Mouse (Mus musculus) MEL (cell line): ENCODE measurements at regions not wholly inside any gene's neighbourhood (a gene's known extent, or its start where the extent isn't known, plus 50 kb on each side); places are given as distances from the start of the nearest gene placed in this dataset.

Experiments
- DNase-seq: peaks from one replicate; pipeline ENCODE4 v3.0.0; 2011; ENCODE audit warnings: low read depth, low spot score
- H3K27ac ChIP-seq: 2 replicates; pipeline ENCODE4 v1.5.1; 2012; ENCODE audit warnings: low read depth, mild to moderate bottlenecking, control low read depth, low read length, moderate library complexity; ENCODE audit not compliant: control insufficient read depth
- H3K27me3 ChIP-seq, 2 experiments: fragments of 150-350 bp in 1 of 2; sonication (generic) in 1 of 2; 2 replicates each; pipeline ENCODE4 v1.6.1; 2012; ENCODE audit warnings: low read length in 2 of 2, mild to moderate bottlenecking in 2 of 2, improper control_type of control experiment in 1 of 2, moderate library complexity in 1 of 2; ENCODE audit not compliant: insufficient read depth in 2 of 2, control insufficient read depth in 1 of 2
- H3K36me3 ChIP-seq, 2 experiments: 2 replicates each; pipeline ENCODE4 v1.6.1; 2012 to 2014; ENCODE audit warnings: low read length in 2 of 2, improper control_type of control experiment in 1 of 2, inconsistent platforms in 1 of 2, mild to moderate bottlenecking in 1 of 2; ENCODE audit not compliant: insufficient read depth in 2 of 2, control insufficient read depth in 1 of 2
- H3K4me1 ChIP-seq, 2 experiments: fragments of 150-350 bp in 1 of 2; sonication (generic) in 1 of 2; 2 replicates each; pipeline ENCODE4 v1.6.1; 2012; ENCODE audit warnings: low read length in 2 of 2, improper control_type of control experiment in 1 of 2, mild to moderate bottlenecking in 1 of 2; ENCODE audit not compliant: insufficient read depth in 2 of 2, control insufficient read depth in 1 of 2
- H3K4me3 ChIP-seq, 2 experiments: fragments of 150-350 bp in 1 of 2; sonication (generic) in 1 of 2; 2 replicates each; pipeline ENCODE4 v1.5.1; 2012; ENCODE audit warnings: low read depth in 2 of 2, low read length in 2 of 2, mild to moderate bottlenecking in 2 of 2, moderate library complexity in 2 of 2, control low read depth in 1 of 2, improper control_type of control experiment in 1 of 2; ENCODE audit not compliant: control insufficient read depth in 1 of 2, insufficient read depth in 1 of 2
- H3K79me2 ChIP-seq: 2 replicates; pipeline ENCODE4 v1.6.1; 2012; ENCODE audit warnings: mild to moderate bottlenecking, low read length, moderate library complexity; ENCODE audit not compliant: control insufficient read depth, poor library complexity, insufficient read depth
- H3K9ac ChIP-seq: 2 replicates; pipeline ENCODE4 v1.6.1; 2012; ENCODE audit warnings: low read depth, mild to moderate bottlenecking, control low read depth, low read length, moderate library complexity; ENCODE audit not compliant: control insufficient read depth, poor library complexity, severe bottlenecking
- H3K9me3 ChIP-seq: fragments of 150-350 bp; sonication (generic); replicated peaks from 2 replicates; pipeline ENCODE4 v1.6.1; 2012; ENCODE audit warnings: mild to moderate bottlenecking, low read length, improper control_type of control experiment, moderate library complexity; ENCODE audit not compliant: insufficient read depth
- BHLHE40 ChIP-seq: IDR thresholded peaks from 2 replicates; pipeline ENCODE4 v1.6.1; 2012; ENCODE audit warnings: low read depth, mild to moderate bottlenecking, inconsistent platforms, low read length, improper control_type of control experiment, borderline replicate concordance
- E2F4 ChIP-seq: IDR thresholded peaks from 2 replicates; pipeline ENCODE4 v1.6.1; 2011; ENCODE audit warnings: low read depth, low read length, improper control_type of control experiment, borderline replicate concordance
- EP300 ChIP-seq, 2 experiments: IDR thresholded peaks; 2 replicates each; pipeline ENCODE4 v1.6.1; 2011; ENCODE audit warnings: improper control_type of control experiment in 2 of 2, low read length in 2 of 2, low read depth in 1 of 2, mild to moderate bottlenecking in 1 of 2
- GABPA ChIP-seq: IDR thresholded peaks from 2 replicates; pipeline ENCODE4 v1.6.1; 2012; ENCODE audit warnings: low read depth, mild to moderate bottlenecking, inconsistent platforms, low read length, improper control_type of control experiment, moderate library complexity
- GATA1 ChIP-seq: IDR thresholded peaks from 2 replicates; pipeline ENCODE4 v1.6.1; 2011; ENCODE audit warnings: low read depth, low read length, improper control_type of control experiment
- HCFC1 ChIP-seq: IDR thresholded peaks from 2 replicates; pipeline ENCODE4 v1.6.1; 2012; ENCODE audit warnings: low read depth, mild to moderate bottlenecking, inconsistent platforms, low read length, improper control_type of control experiment, moderate library complexity
- MAFK ChIP-seq: IDR thresholded peaks from 2 replicates; pipeline ENCODE4 v1.6.1; 2011; ENCODE audit warnings: low read depth, mild to moderate bottlenecking, low read length, improper control_type of control experiment, borderline replicate concordance
- MAX ChIP-seq: IDR thresholded peaks from 2 replicates; pipeline ENCODE4 v1.6.1; 2011; ENCODE audit warnings: low read length, improper control_type of control experiment
- MEF2A ChIP-seq: IDR thresholded peaks from 2 replicates; pipeline ENCODE4 v1.6.1; 2014; ENCODE audit warnings: low read depth, mild to moderate bottlenecking, inconsistent platforms, low read length, improper control_type of control experiment; ENCODE audit not compliant: poor library complexity, insufficient replicate concordance, severe bottlenecking; ENCODE audit errors: extremely low read depth
- MXI1 ChIP-seq: IDR thresholded peaks from 2 replicates; pipeline ENCODE4 v1.6.1; 2011; ENCODE audit warnings: mild to moderate bottlenecking, low read depth, low read length, improper control_type of control experiment
- MYB ChIP-seq: IDR thresholded peaks from 2 replicates; pipeline ENCODE4 v1.6.1; 2011; ENCODE audit warnings: mild to moderate bottlenecking, low read depth, low read length, improper control_type of control experiment
- MYC ChIP-seq: IDR thresholded peaks from 2 replicates; pipeline ENCODE4 v1.6.1; 2011; ENCODE audit warnings: low read depth, mild to moderate bottlenecking, low read length, improper control_type of control experiment, moderate library complexity
- NELFE ChIP-seq: IDR thresholded peaks from 2 replicates; pipeline ENCODE4 v1.6.1; 2011; ENCODE audit warnings: low read depth, low read length, improper control_type of control experiment
- NRF1 ChIP-seq: IDR thresholded peaks from 2 replicates; pipeline ENCODE4 v1.6.1; 2014; ENCODE audit warnings: low read depth, mild to moderate bottlenecking, inconsistent platforms, low read length, improper control_type of control experiment, moderate library complexity; ENCODE audit not compliant: poor library complexity, insufficient read depth, severe bottlenecking
- POLR2AphosphoS2 ChIP-seq: IDR thresholded peaks from 2 replicates; pipeline ENCODE4 v1.6.1; 2011; ENCODE audit warnings: low read length, improper control_type of control experiment
- RAD21 ChIP-seq: IDR thresholded peaks from 2 replicates; pipeline ENCODE4 v1.6.1; 2011; ENCODE audit warnings: mild to moderate bottlenecking, low read depth, low read length, improper control_type of control experiment
- SIN3A ChIP-seq: IDR thresholded peaks from 2 replicates; pipeline ENCODE4 v1.6.1; 2012; ENCODE audit warnings: low read length, improper control_type of control experiment, inconsistent platforms
- TAL1 ChIP-seq: IDR thresholded peaks from 2 replicates; pipeline ENCODE4 v1.6.1; 2012; ENCODE audit warnings: mild to moderate bottlenecking, inconsistent platforms, low read length, moderate library complexity, mixed read lengths
- TCF12 ChIP-seq: IDR thresholded peaks from 2 replicates; pipeline ENCODE4 v1.6.1; 2014; ENCODE audit warnings: low read depth, mild to moderate bottlenecking, inconsistent platforms, low read length, improper control_type of control experiment, moderate library complexity
- UBTF ChIP-seq: IDR thresholded peaks from 2 replicates; pipeline ENCODE4 v1.6.1; 2012; ENCODE audit warnings: low read depth, mild to moderate bottlenecking, inconsistent platforms, low read length, improper control_type of control experiment, moderate library complexity, borderline replicate concordance; ENCODE audit not compliant: insufficient read depth
- USF2 ChIP-seq, 2 experiments: IDR thresholded peaks; 2 replicates each; pipeline ENCODE4 v1.6.1; 2011 to 2012; ENCODE audit warnings: improper control_type of control experiment in 2 of 2, low read length in 2 of 2, borderline replicate concordance in 1 of 2, inconsistent platforms in 1 of 2, low read depth in 1 of 2, mild to moderate bottlenecking in 1 of 2; ENCODE audit not compliant: insufficient read depth in 1 of 2
- ZC3H11A ChIP-seq: IDR thresholded peaks from 2 replicates; pipeline ENCODE4 v1.6.1; 2012; ENCODE audit warnings: low read depth, mild to moderate bottlenecking, inconsistent platforms, low read length, improper control_type of control experiment
- ZMIZ1 ChIP-seq: IDR thresholded peaks from 2 replicates; pipeline ENCODE4 v1.6.1; 2012; ENCODE audit warnings: low read depth, mild to moderate bottlenecking, inconsistent platforms, low read length, improper control_type of control experiment, moderate library complexity

DNA sequence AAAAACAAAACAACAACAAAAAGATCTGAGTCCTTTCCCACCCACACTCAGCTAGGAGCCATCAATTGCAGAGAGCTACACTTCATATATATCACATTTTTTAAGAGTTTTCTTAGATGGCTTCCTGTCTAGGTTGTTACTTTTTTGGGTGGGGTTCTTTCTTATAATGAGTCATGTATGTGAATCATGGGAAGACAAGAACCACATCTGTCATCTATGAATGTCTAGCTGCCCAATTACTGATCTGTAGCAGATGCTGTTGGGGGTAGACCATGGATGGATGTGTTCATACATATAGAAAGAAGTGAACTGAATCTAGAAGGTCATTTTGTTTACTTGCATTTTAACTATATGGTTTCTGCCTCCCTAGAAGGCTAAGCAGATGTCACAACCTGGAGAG lies 215.4 kb upstream of the Pard3b start:
- Histone ChIP-seq H3K9me3 (no peaks in the 10 kb centered on the region), H3K27ac (no peak overlapping the region), H3K36me3 (no peaks in the 10 kb centered on the region), H3K9ac (no peak overlapping the region), H3K79me2 (no peaks in the 10 kb centered on the region), H3K4me3 (no peak overlapping the region), H3K27me3 (no peaks in the 10 kb centered on the region), H3K4me1 (no peaks in the 10 kb centered on the region)
- DNase-seq, result no peak
- TF ChIP-seq ZC3H11A, result no peak
- TF ChIP-seq MYB, result no peak
- TF ChIP-seq SIN3A, result no peak
- TF ChIP-seq HCFC1, result no peak
- no peak for TF ChIP-seq E2F4
- no peak for TF ChIP-seq NELFE
- no peak for TF ChIP-seq EP300 (IDR thresholded peaks at IDR 0.05; ENCODE audit: low read depth in 1 of 2, low read length in 2 of 2)
- TF ChIP-seq GATA1, result no peak
- no peak for TF ChIP-seq GABPA
- no peak for TF ChIP-seq UBTF
- TF ChIP-seq BHLHE40, result no peak
- no peak for TF ChIP-seq MAX
- no peak for TF ChIP-seq ZMIZ1
- no peak for TF ChIP-seq MEF2A
- no peak for TF ChIP-seq MYC
- TF ChIP-seq POLR2AphosphoS2, result no peak

DNA sequence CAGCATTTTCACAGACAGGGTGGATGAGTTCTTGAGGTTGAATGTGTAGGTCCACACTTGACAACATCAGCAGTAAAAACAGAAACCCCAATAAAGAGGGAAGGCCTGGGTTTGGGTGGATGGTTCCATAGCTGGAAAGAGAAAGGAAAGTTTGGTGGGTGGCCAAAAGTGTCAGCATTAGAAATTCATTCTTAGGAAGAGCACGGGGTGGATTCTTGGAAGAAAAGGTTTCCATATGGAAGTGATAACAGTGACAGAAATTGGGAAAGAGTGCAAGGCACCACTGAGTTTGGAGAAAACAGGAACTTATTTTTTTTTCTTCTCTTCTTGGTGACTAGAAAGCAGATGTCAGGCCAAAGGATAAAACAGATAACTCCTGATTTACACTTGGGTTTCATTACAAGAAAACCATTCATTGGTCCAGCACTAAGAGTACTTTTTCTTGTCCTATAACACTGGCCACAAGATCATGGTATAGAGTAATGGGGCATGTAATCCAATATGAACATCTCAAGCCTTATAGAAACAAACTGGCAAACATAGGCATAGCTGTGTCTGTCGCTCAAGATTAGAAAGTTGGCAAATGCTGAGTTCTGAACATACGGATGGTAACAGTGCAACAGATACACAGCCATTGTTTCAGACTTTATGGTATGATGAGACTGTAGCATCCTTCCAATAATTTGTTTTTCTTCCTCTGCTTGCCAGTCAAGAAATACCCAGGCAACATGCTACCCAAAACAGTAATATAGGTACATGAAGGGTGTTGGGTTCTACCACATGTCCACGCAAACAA lies 209.7 kb upstream of the Pard3b start:
- no peak overlapping the region for H3K4me3 ChIP-seq
- no peaks in the 10 kb centered on the region for H3K79me2 ChIP-seq
- H3K9ac ChIP-seq, result no peak overlapping the region
- H3K9me3 ChIP-seq, result no peaks in the 10 kb centered on the region
- H3K36me3 ChIP-seq, result no peaks in the 10 kb centered on the region
- no peaks in the 10 kb centered on the region for H3K27me3 ChIP-seq
- H3K27ac ChIP-seq, result no peak overlapping the region
- no peak for DNase-seq
- TF ChIP-seq MXI1 (no peak), HCFC1 (no peak), ZC3H11A (no peak), BHLHE40 (no peak), TAL1 (no peak), RAD21 (no peak), MAFK (no peak), USF2 (IDR thresholded peaks at IDR 0.05; ENCODE audit: borderline replicate concordance in 1 of 2, insufficient read depth in 1 of 2, low read depth in 1 of 2, low read length in 2 of 2) (no peak), E2F4 (no peak), POLR2AphosphoS2 (no peak), TCF12 (no peak), EP300 (IDR thresholded peaks at IDR 0.05; ENCODE audit: low read depth in 1 of 2, low read length in 2 of 2) (no peak), UBTF (no peak), NRF1 (no peak)
- TF ChIP-seq, all 39 proteins: peak for 0
- H3K4me1 ChIP-seq, result no peaks in the 10 kb centered on the region
